Mouse (Mus musculus) frontal cortex, postnatal 14 days (tissue): ENCODE measurements around the gene Trim69.
"Not testable (repeated sequence)": the region's sequence is repeated elsewhere in the genome, so short reads cannot be mapped to it uniquely, and the experiment has no call there.

Experiments
- DNase-seq, 2 experiments: peaks; one replicate each; pipeline ENCODE4 v3.0.0; 2022; ENCODE audit warnings: low spot score in 2 of 2

The Trim69 gene

GRCm38 (mm10) chr2:122210534-122211228 lies 50.2 kb downstream of the Trim69 start:
- DNase-seq = no peak

- not testable (repeated sequence) for DNase-seq
Measured at GRCm38 (mm10) chr2:122217075-122217474, 56.6 kb downstream of the Trim69 start.

GRCm38 (mm10) chr2:122218234-122218633 lies 57.7 kb downstream of the Trim69 start:
- no peak for DNase-seq

GRCm38 (mm10) chr2:122221378-122221777 lies 60.9 kb downstream of the Trim69 start:
- no peak for DNase-seq

GRCm38 (mm10) chr2:122221798-122222197 lies 61.3 kb downstream of the Trim69 start:
- DNase-seq = no peak

- no peak for DNase-seq
Measured at GRCm38 (mm10) chr2:122222272-122222671, 61.8 kb downstream of the Trim69 start.

GRCm38 (mm10) chr2:122223654-122224053 lies 63.2 kb downstream of the Trim69 start:
- no peak for DNase-seq
